Mouse (Mus musculus): Measurements from ENCODE around the gene Hrnr.

- TF ChIP-seq CTCF (IDR thresholded peaks at IDR 0.05; ENCODE audit: low read depth, low read length), result no peak
- TF ChIP-seq GATA1 (IDR thresholded peaks at IDR 0.05; ENCODE audit: borderline replicate concordance, low read length), result no peak
Measured at GRCm38 (mm10) chr3:93360045-93360444, 40.5 kb downstream of the Hrnr start.
